Mouse (Mus musculus): ENCODE results near the gene Rtp3. TPM values are rescaled to one million over a fixed set of nuclear protein-coding genes. Genes with fewer than 3 reads are reported as not detected.
A peak's percentile ranks its signal among the peaks of the same experiment; 100 is the strongest.

Rtp3 gene
- polyA plus RNA-seq, 1 experiment from 2014 or later, result not detected

GRCm38 (mm10) chr9:110952931-110953549 lies 37.3 kb downstream of the Rtp3 start:
- peak overlapping the region; percentile 78 for H3K4me2 ChIP-seq (replicated peaks; ENCODE audit: low read depth)
- TF ChIP-seq CTCF (IDR thresholded peaks at IDR 0.05; ENCODE audit: low read depth), result no peak
- no peak for TF ChIP-seq EP300 (optimal IDR thresholded peaks at IDR 0.05)
- no peaks in the 10 kb centered on the region for H3K9me3 ChIP-seq (ENCODE audit: control insufficient read depth, low read length)
- DNase-seq (ENCODE audit: low spot score), result no peak
- no peaks in the 10 kb centered on the region for H3K27me3 ChIP-seq (ENCODE audit: control insufficient read depth, insufficient read depth, low read length)
- ATAC-seq (ENCODE audit: low FRiP score, low TSS enrichment), result no peak
- peak overlapping the region; percentile 45; the same call in 1 of the 2 replicates for H3K4me3 ChIP-seq (ENCODE audit: low read depth, low read length)
- 46% methylated on average over 5 of the region's 5 CpGs for WGBS
- no peaks in the 10 kb centered on the region; the same call in 1 of the 2 replicates for H3K4me1 ChIP-seq (replicated peaks; ENCODE audit: control insufficient read depth, insufficient read depth)
- no peak overlapping the region for H3K27ac ChIP-seq (replicated peaks)
- no peak overlapping the region for H3K9ac ChIP-seq (ENCODE audit: low read length)
- no peaks in the 10 kb centered on the region for H3K36me3 ChIP-seq (ENCODE audit: control insufficient read depth, insufficient read depth, low read length)

GRCm38 (mm10) chr9:110952398-110952797 lies 38.0 kb downstream of the Rtp3 start:
- DNase-seq (ENCODE audit: low spot score), result no peak
- H3K9me3 ChIP-seq (ENCODE audit: control insufficient read depth, low read length), result no peaks in the 10 kb centered on the region
- H3K4me3 ChIP-seq (ENCODE audit: low read depth, low read length), result no peak overlapping the region
- no peak overlapping the region for H3K4me2 ChIP-seq (replicated peaks; ENCODE audit: low read depth)
- 50% methylated on average over 6 of the region's 6 CpGs for WGBS
- no peaks in the 10 kb centered on the region; the same call in 1 of the 2 replicates for H3K4me1 ChIP-seq (replicated peaks; ENCODE audit: control insufficient read depth, insufficient read depth)
- ATAC-seq (ENCODE audit: low FRiP score, low TSS enrichment), result no peak
- no peak overlapping the region for H3K9ac ChIP-seq (ENCODE audit: low read length)
- H3K36me3 ChIP-seq (ENCODE audit: control insufficient read depth, insufficient read depth, low read length), result no peaks in the 10 kb centered on the region
- no peak overlapping the region for H3K27ac ChIP-seq (replicated peaks)
- H3K27me3 ChIP-seq (ENCODE audit: control insufficient read depth, insufficient read depth, low read length), result no peaks in the 10 kb centered on the region
- TF ChIP-seq CTCF (IDR thresholded peaks at IDR 0.05; ENCODE audit: low read depth) (no peak), EP300 (optimal IDR thresholded peaks at IDR 0.05) (no peak)

GRCm38 (mm10) chr9:110951866-110952265 lies 38.5 kb downstream of the Rtp3 start:
- H3K4me1 ChIP-seq (replicated peaks; ENCODE audit: control insufficient read depth, insufficient read depth), result no peaks in the 10 kb centered on the region; the same call in 1 of the 2 replicates
- H3K4me3 ChIP-seq (ENCODE audit: low read depth, low read length), result no peak overlapping the region
- no peaks in the 10 kb centered on the region for H3K27me3 ChIP-seq (ENCODE audit: control insufficient read depth, insufficient read depth, low read length)
- no peak for ATAC-seq (ENCODE audit: low FRiP score, low TSS enrichment)
- no peaks in the 10 kb centered on the region for H3K9me3 ChIP-seq (ENCODE audit: control insufficient read depth, low read length)
- no peak overlapping the region for H3K4me2 ChIP-seq (replicated peaks; ENCODE audit: low read depth)
- 91% methylated on average over 13 of the region's 13 CpGs for WGBS
- no peak overlapping the region for H3K27ac ChIP-seq (replicated peaks)
- no peaks in the 10 kb centered on the region for H3K36me3 ChIP-seq (ENCODE audit: control insufficient read depth, insufficient read depth, low read length)
- no peak for TF ChIP-seq CTCF (IDR thresholded peaks at IDR 0.05; ENCODE audit: low read depth)
- TF ChIP-seq EP300 (optimal IDR thresholded peaks at IDR 0.05), result no peak
- no peak for DNase-seq (ENCODE audit: low spot score)
- H3K9ac ChIP-seq (ENCODE audit: low read length), result no peak overlapping the region

GRCm38 (mm10) chr9:110951397-110951796 lies 39.0 kb downstream of the Rtp3 start, which contains the start of gene Lrrc2:
Gene Lrrc2, plus strand, starts transcription at chr9:110951545.
- Histone ChIP-seq H3K9ac (ENCODE audit: low read length) (no peak within 1 kb of the TSS), H3K27me3 (ENCODE audit: control insufficient read depth, insufficient read depth, low read length) (peaks cover under 1% of the 10 kb centered on the region; the same call in 1 of the 2 replicates), H3K4me1 (replicated peaks; ENCODE audit: control insufficient read depth, insufficient read depth) (no peaks in the 10 kb centered on the region; the same call in 1 of the 2 replicates), H3K9me3 (ENCODE audit: control insufficient read depth, low read length) (no peaks in the 10 kb centered on the region), H3K36me3 (ENCODE audit: control insufficient read depth, insufficient read depth, low read length) (no peaks in the 10 kb centered on the region), H3K4me3 (ENCODE audit: low read depth, low read length) (no peak within 1 kb of the TSS), H3K4me2 (replicated peaks; ENCODE audit: low read depth) (no peak within 1 kb of the TSS), H3K27ac (replicated peaks) (no peak within 1 kb of the TSS)
- DNase-seq (ENCODE audit: low spot score), result no peak
- ATAC-seq (ENCODE audit: low FRiP score, low TSS enrichment), result peak; percentile 64; the same call in 1 of the 2 replicates
- TF ChIP-seq EP300 (optimal IDR thresholded peaks at IDR 0.05) (no peak), CTCF (IDR thresholded peaks at IDR 0.05; ENCODE audit: low read depth) (no peak)
- 65% methylated on average over 11 of the region's 11 CpGs for WGBS

- DNase-seq (ENCODE audit: low spot score) (no peak), ATAC-seq (ENCODE audit: low FRiP score, low TSS enrichment) (no peak)
- H3K9ac ChIP-seq (ENCODE audit: low read length), result no peak overlapping the region
- TF ChIP-seq CTCF (IDR thresholded peaks at IDR 0.05; ENCODE audit: low read depth) (no peak), EP300 (optimal IDR thresholded peaks at IDR 0.05) (no peak)
- H3K27me3 ChIP-seq (ENCODE audit: control insufficient read depth, insufficient read depth, low read length), result peaks cover 5% of the 10 kb centered on the region; the same call in 1 of the 2 replicates
- H3K9me3 ChIP-seq (ENCODE audit: control insufficient read depth, low read length), result no peaks in the 10 kb centered on the region
- no peak overlapping the region for H3K4me2 ChIP-seq (replicated peaks; ENCODE audit: low read depth)
- no peaks in the 10 kb centered on the region for H3K36me3 ChIP-seq (ENCODE audit: control insufficient read depth, insufficient read depth, low read length)
- H3K27ac ChIP-seq (replicated peaks), result no peak overlapping the region
- WGBS, result 93% methylated on average over 3 of the region's 3 CpGs
- no peaks in the 10 kb centered on the region; the same call in 1 of the 2 replicates for H3K4me1 ChIP-seq (replicated peaks; ENCODE audit: control insufficient read depth, insufficient read depth)
- H3K4me3 ChIP-seq (ENCODE audit: low read depth, low read length), result no peak overlapping the region
These were observed 40.3 kb downstream of the Rtp3 start for GRCm38 (mm10) chr9:110950109-110950508.

- DNase-seq (ENCODE audit: low spot score) (no peak), ATAC-seq (ENCODE audit: low FRiP score, low TSS enrichment) (no peak)
- peaks cover 5% of the 10 kb centered on the region; the same call in 1 of the 2 replicates for H3K27me3 ChIP-seq (ENCODE audit: control insufficient read depth, insufficient read depth, low read length)
- H3K4me3 ChIP-seq (ENCODE audit: low read depth, low read length), result no peak overlapping the region
- no peak overlapping the region for H3K9ac ChIP-seq (ENCODE audit: low read length)
- WGBS, result 50% methylated on average over 8 of the region's 8 CpGs
- H3K9me3 ChIP-seq (ENCODE audit: control insufficient read depth, low read length), result no peaks in the 10 kb centered on the region
- H3K36me3 ChIP-seq (ENCODE audit: control insufficient read depth, insufficient read depth, low read length), result no peaks in the 10 kb centered on the region
- no peak for TF ChIP-seq CTCF (IDR thresholded peaks at IDR 0.05; ENCODE audit: low read depth)
- TF ChIP-seq EP300 (optimal IDR thresholded peaks at IDR 0.05), result no peak
- no peak overlapping the region for H3K4me2 ChIP-seq (replicated peaks; ENCODE audit: low read depth)
- no peaks in the 10 kb centered on the region; the same call in 1 of the 2 replicates for H3K4me1 ChIP-seq (replicated peaks; ENCODE audit: control insufficient read depth, insufficient read depth)
- H3K27ac ChIP-seq (replicated peaks), result no peak overlapping the region
These were observed 41.5 kb downstream of the Rtp3 start for GRCm38 (mm10) chr9:110948813-110949310.
